Mouse (Mus musculus): Measurements from ENCODE around the gene Mdn1. TPM values are rescaled to one million over a fixed set of nuclear protein-coding genes. Genes with fewer than 3 reads are reported as not detected.
A peak's percentile ranks its signal among the peaks of the same experiment; 100 is the strongest.

Gene Mdn1
- polyA plus RNA-seq, 1 experiment from 2014 or later: 12.5 TPM

GRCm38 (mm10) chr4:32789020-32789419 is 132.1 kb downstream of the Mdn1 start:
- H3K4me1 ChIP-seq: no peaks in the 10 kb centered on the region
- no peaks in the 10 kb centered on the region for H3K9me3 ChIP-seq
- no peak for ATAC-seq (ENCODE audit: borderline replicate concordance, extremely low read depth, low FRiP score, low TSS enrichment)
- H3K27ac ChIP-seq: no peak overlapping the region
- no peak overlapping the region for H3K4me2 ChIP-seq
- no peaks in the 10 kb centered on the region for H3K27me3 ChIP-seq
- no peak overlapping the region for H3K4me3 ChIP-seq
- WGBS: 76% methylated on average over 4 of the region's 4 CpGs
- H3K36me3 ChIP-seq: no peaks in the 10 kb centered on the region
- no peak overlapping the region for H3K9ac ChIP-seq

DNA sequence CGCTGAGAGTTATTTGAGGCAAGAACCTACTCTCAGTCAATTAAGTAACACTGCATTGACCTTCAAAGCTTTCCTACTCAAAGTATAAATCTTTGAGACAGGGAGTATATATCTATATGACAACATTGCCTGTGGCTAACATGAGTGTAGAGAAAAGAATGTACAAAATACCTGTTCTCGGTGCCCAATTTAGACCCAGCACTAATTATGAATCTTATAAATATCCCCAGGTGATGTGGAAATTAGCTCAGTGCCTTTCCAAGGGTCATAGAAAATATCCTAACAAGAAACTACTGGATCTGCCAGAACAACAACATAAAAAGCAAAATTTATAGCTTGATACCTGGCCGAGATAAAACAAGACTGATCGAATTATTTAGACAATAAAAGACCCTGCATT is 142.1 kb downstream of the Mdn1 start:
- ATAC-seq (ENCODE audit: borderline replicate concordance, extremely low read depth, low FRiP score, low TSS enrichment): no peak
- no peaks in the 10 kb centered on the region for H3K27me3 ChIP-seq
- H3K4me3 ChIP-seq: no peak overlapping the region
- H3K4me1 ChIP-seq: peaks cover 8% of the 10 kb centered on the region
- no peaks in the 10 kb centered on the region for H3K9me3 ChIP-seq
- no peak overlapping the region for H3K9ac ChIP-seq
- H3K4me2 ChIP-seq: no peak overlapping the region
- WGBS: 96% methylated on average over 4 of the region's 4 CpGs
- H3K36me3 ChIP-seq: no peaks in the 10 kb centered on the region
- no peak overlapping the region for H3K27ac ChIP-seq

- Histone ChIP-seq H3K9ac (peak within 1 kb of the TSS; percentile 91), H3K4me3 (peak within 1 kb of the TSS; percentile 86), H3K27ac (peak within 1 kb of the TSS; percentile 99), H3K36me3 (no peaks in the 10 kb centered on the region), H3K4me1 (peaks cover 8% of the 10 kb centered on the region), H3K4me2 (peak within 1 kb of the TSS; percentile 74), H3K27me3 (no peaks in the 10 kb centered on the region), H3K9me3 (no peaks in the 10 kb centered on the region)
- under 1% methylated on average over 53 of the region's 53 CpGs for WGBS
- peak; percentile 92 for ATAC-seq (ENCODE audit: borderline replicate concordance, extremely low read depth, low FRiP score, low TSS enrichment)
These were observed 143.2 kb downstream of the Mdn1 start, which contains the start of gene Lyrm2 for GRCm38 (mm10) chr4:32799966-32800576. TSS of gene Lyrm2 (plus strand) at chr4:32800253.

DNA sequence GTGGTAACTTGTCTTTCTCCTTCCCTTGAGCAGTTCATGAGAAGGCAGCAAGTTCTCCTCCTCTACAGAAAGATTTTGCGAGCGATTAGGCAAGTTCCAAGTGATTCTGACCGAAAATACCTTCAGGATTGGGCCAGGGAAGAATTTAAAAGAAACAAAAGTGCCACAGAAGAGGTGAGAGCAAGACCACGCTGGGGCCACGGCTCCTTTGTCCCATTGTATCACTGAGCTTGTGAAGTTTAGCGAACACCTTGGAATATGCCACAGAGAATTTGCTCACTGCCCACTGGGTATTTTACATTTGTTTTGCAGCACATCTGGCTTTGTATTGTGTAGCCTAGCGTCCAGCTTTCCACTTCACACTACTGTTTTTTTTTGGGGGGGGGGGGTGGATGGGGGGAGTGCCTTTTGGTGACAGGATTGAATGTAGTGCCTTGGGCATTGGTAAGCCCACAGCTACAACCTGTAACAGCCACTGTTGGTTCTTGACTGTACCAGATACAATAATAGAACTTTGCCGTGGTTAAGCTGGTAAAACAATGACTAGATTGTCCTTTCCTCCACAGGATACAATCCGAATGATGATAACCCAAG is 143.8 kb downstream of the Mdn1 start:
- 6% methylated on average over 9 of the region's 9 CpGs for WGBS
- Histone ChIP-seq H3K27me3 (no peaks in the 10 kb centered on the region), H3K4me1 (peaks cover 8% of the 10 kb centered on the region), H3K4me2 (peak overlapping the region; percentile 74), H3K9ac (peak overlapping the region; percentile 91), H3K9me3 (no peaks in the 10 kb centered on the region), H3K27ac (peak overlapping the region; percentile 99), H3K36me3 (no peaks in the 10 kb centered on the region), H3K4me3 (peak overlapping the region; percentile 86)
- ATAC-seq (ENCODE audit: borderline replicate concordance, extremely low read depth, low FRiP score, low TSS enrichment): peak; percentile 24; the same call in 1 of the 2 replicates

- Histone ChIP-seq H3K27ac (no peak overlapping the region), H3K4me2 (no peak overlapping the region), H3K36me3 (no peaks in the 10 kb centered on the region), H3K9ac (no peak overlapping the region), H3K4me1 (no peaks in the 10 kb centered on the region), H3K4me3 (no peak overlapping the region), H3K27me3 (no peaks in the 10 kb centered on the region), H3K9me3 (no peaks in the 10 kb centered on the region)
- ATAC-seq (ENCODE audit: borderline replicate concordance, extremely low read depth, low FRiP score, low TSS enrichment): no peak
- 82% methylated on average over 5 of the region's 5 CpGs for WGBS
These were observed 160.6 kb downstream of the Mdn1 start for GRCm38 (mm10) chr4:32817478-32817877.

GRCm38 (mm10) chr4:32820676-32821075 is 163.8 kb downstream of the Mdn1 start:
- Histone ChIP-seq H3K9ac (no peak overlapping the region), H3K9me3 (no peaks in the 10 kb centered on the region), H3K27me3 (no peaks in the 10 kb centered on the region), H3K4me1 (no peaks in the 10 kb centered on the region), H3K4me2 (no peak overlapping the region), H3K4me3 (no peak overlapping the region), H3K27ac (no peak overlapping the region), H3K36me3 (no peaks in the 10 kb centered on the region)
- ATAC-seq (ENCODE audit: borderline replicate concordance, extremely low read depth, low FRiP score, low TSS enrichment): no peak
- WGBS: 87% methylated on average over 3 of the region's 3 CpGs

- no peak overlapping the region for H3K4me2 ChIP-seq
- no peak for ATAC-seq (ENCODE audit: borderline replicate concordance, extremely low read depth, low FRiP score, low TSS enrichment)
- 53% methylated on average over 8 of the region's 8 CpGs for WGBS
- H3K27ac ChIP-seq: no peak overlapping the region
- no peaks in the 10 kb centered on the region for H3K27me3 ChIP-seq
- H3K4me3 ChIP-seq: no peak overlapping the region
- H3K36me3 ChIP-seq: no peaks in the 10 kb centered on the region
- no peak overlapping the region for H3K9ac ChIP-seq
- H3K9me3 ChIP-seq: no peaks in the 10 kb centered on the region
- no peaks in the 10 kb centered on the region for H3K4me1 ChIP-seq
These were observed 167.3 kb downstream of the Mdn1 start for GRCm38 (mm10) chr4:32824254-32824653.

Other genes with a start within 250 kb of the Mdn1 start
- gene Gja10, start 54.4 kb upstream of the Mdn1 start, polyA plus RNA-seq (2015; fragmentation: Nextera tagmentation; extraction: Ambion mirVana): not detected in 2 replicates
- gene Casp8ap2, start 41.7 kb upstream of the Mdn1 start, polyA plus RNA-seq (2015; fragmentation: Nextera tagmentation; extraction: Ambion mirVana): 60.2 and 64.0 TPM in 2 replicates
- gene Lyrm2, start 143.1 kb downstream of the Mdn1 start, polyA plus RNA-seq (2015; fragmentation: Nextera tagmentation; extraction: Ambion mirVana): 88.9 and 101 TPM in 2 replicates

Measured in lung, embryonic 15.5 days (tissue).